Comparison of ENCODE assay signal across 13 mouse cellular contexts in genomic region chr1:54922025-54922574, GRCm38 (mm10). TPM values are rescaled to one million over a fixed set of nuclear protein-coding genes. Genes with fewer than 3 reads are reported as not detected.
DNase-seq lines count a peak whose midpoint lies in the region; ATAC-seq lines count a peak whose summit lies in the region.
"Had no signal": no experiment of that assay in that cellular context is flagged by ENCODE, and none has a peak within 500 bp of the region (broad histone marks: within the 10 kb centered on the region; RNA-seq: fewer than 3 reads in every experiment).

No protein-coding gene starts in this region.

- no peaks in the 10 kb centered on the region for H3K9me3 ChIP-seq in embryonic facial prominence, embryonic 13.5 days
- H3K9me3 ChIP-seq in embryonic facial prominence, embryonic 10.5 days: no peaks in the 10 kb centered on the region
- H3K9me3 ChIP-seq in midbrain, embryonic 11.5 days (ENCODE audit: control insufficient read depth, low read length): no peaks in the 10 kb centered on the region
- H3K9me3 ChIP-seq in midbrain, embryonic 10.5 days (replicated peaks): no peaks in the 10 kb centered on the region
- no peaks in the 10 kb centered on the region for H3K9me3 ChIP-seq in stomach, embryonic 16.5 days (replicated peaks; ENCODE audit: control insufficient read depth, low read length)
- H3K9me3 ChIP-seq: liver, embryonic 15.5 days had no signal

- no peaks in the 10 kb centered on the region for H3K36me3 ChIP-seq in embryonic facial prominence, embryonic 13.5 days
- no peaks in the 10 kb centered on the region for H3K36me3 ChIP-seq in embryonic facial prominence, embryonic 10.5 days (replicated peaks)
- H3K36me3 ChIP-seq in midbrain, embryonic 11.5 days (ENCODE audit: control insufficient read depth, insufficient read depth, low read length): no peaks in the 10 kb centered on the region
- H3K36me3 ChIP-seq in midbrain, embryonic 10.5 days: no peaks in the 10 kb centered on the region
- no peaks in the 10 kb centered on the region for H3K36me3 ChIP-seq in stomach, embryonic 16.5 days (ENCODE audit: control insufficient read depth, insufficient read depth, low read length)
- H3K36me3 ChIP-seq: liver, embryonic 15.5 days had no signal

- peaks cover 42% of the 10 kb centered on the region for H3K4me1 ChIP-seq in embryonic facial prominence, embryonic 13.5 days
- H3K4me1 ChIP-seq in embryonic facial prominence, embryonic 10.5 days: peaks cover 45% of the 10 kb centered on the region
- H3K4me1 ChIP-seq in midbrain, embryonic 11.5 days (ENCODE audit: control insufficient read depth, insufficient read depth, low read length): no peaks in the 10 kb centered on the region
- H3K4me1 ChIP-seq in midbrain, embryonic 10.5 days: peaks cover 10% of the 10 kb centered on the region
- peaks cover 4% of the 10 kb centered on the region for H3K4me1 ChIP-seq in brown adipose tissue, adult 24 weeks (ENCODE audit: control insufficient read depth, insufficient read depth, insufficient read length, low read length)
- peaks cover 22% of the 10 kb centered on the region for H3K4me1 ChIP-seq in stomach, embryonic 16.5 days (ENCODE audit: control insufficient read depth, insufficient read depth, low read length)

- intact Hi-C loops in left cerebral cortex, postnatal 25 days (cut with DNase I): no loop called here

- ATAC-seq in embryonic facial prominence, embryonic 13.5 days (ENCODE audit: insufficient number of reproducible peaks, insufficient read depth, low FRiP score, low TSS enrichment, low read depth): no peak
- no peak for ATAC-seq in midbrain, embryonic 11.5 days (ENCODE audit: low FRiP score)
- no peak for ATAC-seq in stomach, embryonic 16.5 days (ENCODE audit: insufficient read depth, low FRiP score)

- no peak overlapping the region for H3K4me3 ChIP-seq in embryonic facial prominence, embryonic 13.5 days
- H3K4me3 ChIP-seq in embryonic facial prominence, embryonic 10.5 days: no peak overlapping the region
- H3K4me3 ChIP-seq in midbrain, embryonic 11.5 days (ENCODE audit: low read depth, low read length): no peak overlapping the region
- H3K4me3 ChIP-seq in midbrain, embryonic 10.5 days: no peak overlapping the region
- H3K4me3 ChIP-seq in brown adipose tissue, adult 24 weeks (ENCODE audit: insufficient read depth, low read depth, low read length): no peak overlapping the region
- no peak overlapping the region for H3K4me3 ChIP-seq in stomach, embryonic 16.5 days (replicated peaks; ENCODE audit: low read length)
- H3K4me3 ChIP-seq: liver, embryonic 15.5 days had no signal

- H3K9ac ChIP-seq in embryonic facial prominence, embryonic 13.5 days: no peak overlapping the region
- H3K9ac ChIP-seq in midbrain, embryonic 11.5 days (ENCODE audit: low read length): no peak overlapping the region
- H3K9ac ChIP-seq in stomach, embryonic 16.5 days (ENCODE audit: low read length): 0 out of 2 replicates have a peak overlapping the region, but pooled peaks have one; percentile 18
- H3K9ac ChIP-seq: hindbrain, embryonic 14.5 days; liver, embryonic 15.5 days had no signal

- no peak for DNase-seq in embryonic facial prominence, embryonic 10.5 days (ENCODE audit: low spot score)
- DNase-seq in midbrain, embryonic 11.5 days (ENCODE audit: low spot score, missing footprints): peak; percentile 54
- DNase-seq in midbrain, embryonic 10.5 days (ENCODE audit: low spot score): no peak
- DNase-seq in left cerebral cortex, postnatal 25 days (ENCODE audit: low spot score in 2 of 2): no peak
- no peak for DNase-seq in layer of hippocampus, adult 9-11 months
- DNase-seq: embryo, embryonic 11 days; gastrocnemius, postnatal 36 days; spleen, adult 18-20 months had no signal

- no peaks in the 10 kb centered on the region for H3K27me3 ChIP-seq in embryonic facial prominence, embryonic 13.5 days
- peaks cover 15% of the 10 kb centered on the region for H3K27me3 ChIP-seq in embryonic facial prominence, embryonic 10.5 days (replicated peaks; ENCODE audit: low read depth, poor library complexity, severe bottlenecking)
- peaks cover 2% of the 10 kb centered on the region for H3K27me3 ChIP-seq in midbrain, embryonic 11.5 days (ENCODE audit: control insufficient read depth, insufficient read depth, low read length)
- peaks cover 21% of the 10 kb centered on the region for H3K27me3 ChIP-seq in midbrain, embryonic 10.5 days (ENCODE audit: low read depth, poor library complexity, severe bottlenecking)
- H3K27me3 ChIP-seq in stomach, embryonic 16.5 days (ENCODE audit: control insufficient read depth, insufficient read depth, low read length): no peaks in the 10 kb centered on the region

- H3K4me2 ChIP-seq in embryonic facial prominence, embryonic 13.5 days: peak overlapping the region; percentile 0; the same call in 1 of the 2 replicates
- no peak overlapping the region for H3K4me2 ChIP-seq in midbrain, embryonic 11.5 days
- H3K4me2 ChIP-seq in stomach, embryonic 16.5 days (ENCODE audit: low read depth, low read length): no peak overlapping the region
- H3K4me2 ChIP-seq: hindbrain, embryonic 14.5 days; liver, embryonic 15.5 days had no signal

- no peak overlapping the region for H3K27ac ChIP-seq in embryonic facial prominence, embryonic 13.5 days
- H3K27ac ChIP-seq in embryonic facial prominence, embryonic 10.5 days (replicated peaks): no peak overlapping the region
- no peak overlapping the region for H3K27ac ChIP-seq in midbrain, embryonic 11.5 days (ENCODE audit: low read depth, low read length)
- H3K27ac ChIP-seq in midbrain, embryonic 10.5 days (replicated peaks): no peak overlapping the region
- H3K27ac ChIP-seq in brown adipose tissue, adult 24 weeks (replicated peaks; ENCODE audit: low read depth, low read length): 0 out of 2 replicates have a peak overlapping the region, but pooled peaks have one; percentile 29
- peak overlapping the region; percentile 1; the same call in 1 of the 2 replicates for H3K27ac ChIP-seq in stomach, embryonic 16.5 days (ENCODE audit: low read length)
- H3K27ac ChIP-seq: hindbrain, embryonic 14.5 days; liver, embryonic 15.5 days had no signal

- 76% methylated on average over 12 of the region's 12 CpGs for WGBS in embryonic facial prominence, embryonic 13.5 days
- 79% methylated on average over 12 of the region's 12 CpGs for WGBS in embryonic facial prominence, embryonic 10.5 days
- 82% methylated on average over 12 of the region's 12 CpGs for WGBS in midbrain, embryonic 11.5 days
- 83% methylated on average over 12 of the region's 12 CpGs for WGBS in midbrain, embryonic 10.5 days
- 70% methylated on average over 12 of the region's 12 CpGs for WGBS in stomach, embryonic 16.5 days

RNA-seq across cellular contexts. Expression of gene Ankrd44, which starts 4.1 kb away (rescaled TPM):
- 25.8 and 36.7 TPM in 2 replicates for polyA plus RNA-seq in embryonic facial prominence, embryonic 13.5 days (2015; fragmentation: Nextera tagmentation; extraction: Ambion mirVana)
- polyA plus RNA-seq in embryonic facial prominence, embryonic 10.5 days (2016; fragmentation: Nextera tagmentation; extraction: Ambion mirVana): 17.4 and 19.2 TPM in 2 replicates
- polyA plus RNA-seq in midbrain, embryonic 11.5 days (2014; fragmentation: Nextera tagmentation; extraction: Ambion mirVana): 10.1 and 14.0 TPM in 2 replicates
- polyA plus RNA-seq in midbrain, embryonic 10.5 days (2016; fragmentation: Nextera tagmentation; extraction: Ambion mirVana): 7.8 and 10.8 TPM in 2 replicates
- polyA plus RNA-seq in brown adipose tissue, adult 24 weeks (2012; ENCODE audit: insufficient read depth, insufficient read length, missing spikeins): 8.4 and 12.5 TPM in 2 replicates
- 13.8 and 14.5 TPM in 2 replicates for polyA plus RNA-seq in stomach, embryonic 16.5 days (2015; fragmentation: Nextera tagmentation; extraction: Ambion mirVana)
- 10 to 100 TPM; 22.1 to 22.2 TPM for total RNA-seq in left cerebral cortex, postnatal 25 days (2021)

Comparison
In these comparisons a context has a peak if more than half of its experiments do, and no peak if none do; other contexts are left out.
1. H3K27ac ChIP-seq: peak in brown adipose tissue, adult 24 weeks (single experiment) and stomach, embryonic 16.5 days (single experiment); none in embryonic facial prominence, embryonic 13.5 days (single experiment), embryonic facial prominence, embryonic 10.5 days (single experiment), midbrain, embryonic 11.5 days (single experiment) and midbrain, embryonic 10.5 days (single experiment).